Mouse (Mus musculus): ENCODE data around the gene Abat.
A peak's percentile ranks its signal among the peaks of the same experiment; 100 is the strongest.

DNA sequence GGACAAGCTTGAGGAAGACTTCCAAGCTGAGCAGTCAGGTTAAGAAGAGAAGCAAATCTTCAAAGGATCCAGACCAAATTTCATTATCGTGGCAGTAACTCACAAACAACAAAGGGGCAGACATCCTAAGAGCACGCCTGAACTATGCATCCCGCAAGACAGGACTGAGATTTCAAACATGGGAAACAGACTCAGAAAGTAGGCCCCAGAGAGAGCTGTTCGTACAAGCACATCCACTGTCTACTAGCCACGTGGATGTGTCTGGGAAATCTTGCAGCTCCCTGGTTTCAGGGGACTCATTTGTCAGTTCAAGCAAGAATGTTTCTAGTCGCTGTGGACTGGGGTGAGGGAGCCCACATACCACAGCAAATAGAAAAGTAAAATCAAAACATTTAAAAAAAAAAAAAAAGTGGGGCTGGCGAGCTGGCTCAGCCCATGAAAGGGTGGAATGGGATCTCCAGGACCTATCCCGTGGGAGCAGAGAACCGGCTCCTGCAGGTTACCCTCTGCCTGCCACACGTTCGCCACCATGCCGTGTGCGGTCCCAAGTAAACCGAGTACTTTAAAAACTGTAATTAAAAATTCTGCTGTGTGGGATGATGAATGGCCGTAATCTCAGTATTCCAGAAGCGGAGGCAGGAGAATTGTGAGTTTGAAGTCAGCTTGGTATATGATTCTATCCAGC is 11.1 kb downstream of the Abat start:
- TF ChIP-seq CHD2 (IDR thresholded peaks at IDR 0.05; ENCODE audit: low read depth, low read length) (no peak), HCFC1 (IDR thresholded peaks at IDR 0.05; ENCODE audit: borderline replicate concordance, insufficient read depth, low read length) (no peak), ZNF384 (IDR thresholded peaks at IDR 0.05; ENCODE audit: low read depth, low read length) (0 out of 2 replicates have a peak, but pooled peaks have one; percentile 35), ZC3H11A (IDR thresholded peaks at IDR 0.05; ENCODE audit: borderline replicate concordance, low read depth, low read length) (no peak), MAFK (IDR thresholded peaks at IDR 0.05; ENCODE audit: insufficient read depth, low read depth, low read length) (no peak)
